Mouse (Mus musculus) megakaryocyte, embryonic 14.5 days (primary cell): ENCODE results near the gene Fbxl18. TPM values are rescaled to one million over a fixed set of nuclear protein-coding genes. Genes with fewer than 3 reads are reported as not detected.
A peak's percentile ranks its signal among the peaks of the same experiment; 100 is the strongest.
"Not testable (repeated sequence)": the region's sequence is repeated elsewhere in the genome, so short reads cannot be mapped to it uniquely, and the experiment has no call there.

Experiments
- H3K27me3 ChIP-seq: replicated peaks from 2 replicates; pipeline ENCODE3; 2012; ENCODE audit warnings: inconsistent platforms
- H3K36me3 ChIP-seq: replicated peaks from 2 replicates; pipeline ENCODE3; 2012; ENCODE audit warnings: low read length, inconsistent platforms, mixed read lengths
- H3K4me1 ChIP-seq: 2 replicates; pipeline ENCODE4 v1.6.1; 2012; ENCODE audit warnings: inconsistent platforms
- H3K4me3 ChIP-seq: replicated peaks from 2 replicates; pipeline ENCODE3; 2012; ENCODE audit warnings: moderate library complexity, mild to moderate bottlenecking, inconsistent platforms
- H3K9me3 ChIP-seq: 2 replicates; pipeline ENCODE4 v1.6.1; 2012; ENCODE audit warnings: inconsistent platforms
- FLI1 ChIP-seq: IDR thresholded peaks from 2 replicates; pipeline ENCODE4 v1.6.1; 2012; ENCODE audit warnings: low read length, inconsistent platforms, mixed read lengths
- GATA1 ChIP-seq: IDR thresholded peaks from 3 replicates; pipeline ENCODE4 v1.6.1; 2012; ENCODE audit warnings: mixed read lengths, low read length, inconsistent platforms, borderline replicate concordance
- polyA plus RNA-seq: library from polyadenylated mRNA; stranded (reverse); fragments of >175 nt; gene quantifications from 2 replicates; pipeline ENCODE4 v1.2.3, GENCODE M21; 2012; ENCODE audit warnings: low replicate concordance; ENCODE audit not compliant: insufficient read depth

Fbxl18 gene
- polyA plus RNA-seq, 1 experiment = 4.9 TPM

- peaks cover 78% of the 10 kb centered on the region for H3K36me3 ChIP-seq
- no peaks in the 10 kb centered on the region for H3K9me3 ChIP-seq
- no peak for TF ChIP-seq GATA1
- TF ChIP-seq FLI1 = no peak
- peak overlapping the region; percentile 4 for H3K4me3 ChIP-seq
- no peaks in the 10 kb centered on the region for H3K27me3 ChIP-seq
- peaks cover 87% of the 10 kb centered on the region for H3K4me1 ChIP-seq
These were observed 5.4 kb upstream of the Fbxl18 start for GRCm38 (mm10) chr5:142900651-142901050.

GRCm38 (mm10) chr5:142899932-142900533 lies 4.8 kb upstream of the Fbxl18 start:
- no peak overlapping the region for H3K4me3 ChIP-seq
- H3K36me3 ChIP-seq = peaks cover 72% of the 10 kb centered on the region
- peaks cover 88% of the 10 kb centered on the region for H3K4me1 ChIP-seq
- no peaks in the 10 kb centered on the region for H3K9me3 ChIP-seq
- TF ChIP-seq GATA1 = no peak
- no peaks in the 10 kb centered on the region for H3K27me3 ChIP-seq

GRCm38 (mm10) chr5:142899057-142899601 lies 3.9 kb upstream of the Fbxl18 start:
- Histone ChIP-seq H3K36me3 (peaks cover 63% of the 10 kb centered on the region), H3K9me3 (no peaks in the 10 kb centered on the region), H3K4me1 (peaks cover 87% of the 10 kb centered on the region), H3K4me3 (peak overlapping the region; percentile 51), H3K27me3 (no peaks in the 10 kb centered on the region)
- no peak for TF ChIP-seq GATA1
- no peak for TF ChIP-seq FLI1

GRCm38 (mm10) chr5:142898316-142898715 lies 3.1 kb upstream of the Fbxl18 start:
- H3K4me3 ChIP-seq = no peak overlapping the region
- H3K27me3 ChIP-seq = no peaks in the 10 kb centered on the region
- H3K36me3 ChIP-seq = peaks cover 56% of the 10 kb centered on the region
- H3K9me3 ChIP-seq = no peaks in the 10 kb centered on the region
- peaks cover 88% of the 10 kb centered on the region for H3K4me1 ChIP-seq
- no peak for TF ChIP-seq FLI1
- TF ChIP-seq GATA1 = no peak

- peaks cover 50% of the 10 kb centered on the region for H3K36me3 ChIP-seq
- no peaks in the 10 kb centered on the region for H3K9me3 ChIP-seq
- peaks cover 86% of the 10 kb centered on the region for H3K4me1 ChIP-seq
- no peaks in the 10 kb centered on the region for H3K27me3 ChIP-seq
- no peak overlapping the region for H3K4me3 ChIP-seq
- TF ChIP-seq FLI1 (no peak), GATA1 (no peak)
These were observed 2.5 kb upstream of the Fbxl18 start for GRCm38 (mm10) chr5:142897568-142898248.

GRCm38 (mm10) chr5:142896713-142897112 lies 1.5 kb upstream of the Fbxl18 start:
- peak overlapping the region; percentile 89 for H3K4me3 ChIP-seq
- H3K27me3 ChIP-seq = no peaks in the 10 kb centered on the region
- H3K9me3 ChIP-seq = no peaks in the 10 kb centered on the region
- peaks cover 81% of the 10 kb centered on the region for H3K4me1 ChIP-seq
- peaks cover 40% of the 10 kb centered on the region for H3K36me3 ChIP-seq
- TF ChIP-seq FLI1 = no peak
- TF ChIP-seq GATA1 = no peak

GRCm38 (mm10) chr5:142896192-142896591 lies 971 bp upstream of the Fbxl18 start:
- Histone ChIP-seq H3K4me1 (peaks cover 78% of the 10 kb centered on the region), H3K9me3 (no peaks in the 10 kb centered on the region), H3K4me3 (peak overlapping the region; percentile 89), H3K27me3 (no peaks in the 10 kb centered on the region), H3K36me3 (peaks cover 35% of the 10 kb centered on the region)
- no peak for TF ChIP-seq GATA1
- no peak for TF ChIP-seq FLI1

GRCm38 (mm10) chr5:142891396-142891795 lies 3.8 kb downstream of the Fbxl18 start:
- Histone ChIP-seq H3K27me3 (no peaks in the 10 kb centered on the region), H3K4me1 (peaks cover 59% of the 10 kb centered on the region), H3K4me3 (no peak overlapping the region), H3K9me3 (no peaks in the 10 kb centered on the region), H3K36me3 (peaks cover 22% of the 10 kb centered on the region)
- TF ChIP-seq GATA1 (no peak), FLI1 (no peak)

- Histone ChIP-seq H3K4me1 (peaks cover 36% of the 10 kb centered on the region), H3K36me3 (peaks cover 56% of the 10 kb centered on the region)
- H3K4me3 ChIP-seq, H3K9me3 ChIP-seq, H3K27me3 ChIP-seq: not testable (repeated sequence)
These were observed 7.7 kb downstream of the Fbxl18 start for GRCm38 (mm10) chr5:142887533-142887932.

GRCm38 (mm10) chr5:142886761-142887160 lies 8.5 kb downstream of the Fbxl18 start:
- H3K36me3 ChIP-seq = peaks cover 64% of the 10 kb centered on the region

GRCm38 (mm10) chr5:142886181-142886580 lies 9.0 kb downstream of the Fbxl18 start:
- no peaks in the 10 kb centered on the region for H3K27me3 ChIP-seq
- no peaks in the 10 kb centered on the region for H3K9me3 ChIP-seq
- peaks cover 41% of the 10 kb centered on the region for H3K4me1 ChIP-seq
- peaks cover 68% of the 10 kb centered on the region for H3K36me3 ChIP-seq
- TF ChIP-seq FLI1 (no peak), GATA1 (no peak)
- H3K4me3 ChIP-seq = no peak overlapping the region

More at GRCm38 (mm10) chr5:142886761-142887160, 8.5 kb downstream of the Fbxl18 start:
- H3K4me3 ChIP-seq = peak overlapping the region; percentile 51
- H3K4me1 ChIP-seq = peaks cover 38% of the 10 kb centered on the region
- TF ChIP-seq GATA1 (no peak), FLI1 (no peak)
- no peaks in the 10 kb centered on the region for H3K9me3 ChIP-seq
- H3K27me3 ChIP-seq = no peaks in the 10 kb centered on the region
